Mouse (Mus musculus) CH12.LX (cell line): ENCODE results near the gene Rps6kb2. TPM values are rescaled to one million over a fixed set of nuclear protein-coding genes. Genes with fewer than 3 reads are reported as not detected.

Source experiments
- DNase-seq: peaks from one replicate; pipeline ENCODE4 v3.0.0-alpha.2; 2013; ENCODE audit errors: extremely low read depth
- H3K27ac ChIP-seq: 2 replicates; pipeline ENCODE4 v1.5.1; 2012; ENCODE audit warnings: low read depth, mild to moderate bottlenecking, control low read depth, moderate library complexity; ENCODE audit not compliant: insufficient read depth
- H3K27me3 ChIP-seq: replicated peaks from 2 replicates; pipeline ENCODE3; 2012; ENCODE audit warnings: inconsistent platforms
- H3K36me3 ChIP-seq, 2 experiments: replicated peaks in 1 of 2; 2 replicates each; pipeline versions ENCODE3 to v1.6.1; 2012; ENCODE audit warnings: inconsistent platforms in 1 of 2, low read length in 1 of 2, mild to moderate bottlenecking in 1 of 2, mixed read lengths in 1 of 2, moderate library complexity in 1 of 2; ENCODE audit not compliant: control insufficient read depth in 1 of 2, insufficient read depth in 1 of 2
- H3K4me1 ChIP-seq, 2 experiments: 2 replicates each; pipeline ENCODE4 v1.6.1; 2012; ENCODE audit warnings: inconsistent platforms in 1 of 2, moderate library complexity in 1 of 2; ENCODE audit not compliant: insufficient read depth in 2 of 2, control insufficient read depth in 1 of 2
- H3K4me2 ChIP-seq: 2 replicates; pipeline ENCODE4 v1.6.1; 2012; ENCODE audit warnings: low read depth, mild to moderate bottlenecking, control low read depth; ENCODE audit not compliant: poor library complexity, insufficient read depth, severe bottlenecking
- H3K4me3 ChIP-seq, 3 experiments: fragments of 150-350 bp in 1 of 3; sonication (generic) in 1 of 3; replicated peaks in 1 of 3; 2 replicates each; pipeline versions ENCODE3 to v1.5.1; 2011 to 2012; ENCODE audit warnings: low read depth in 2 of 3, low read length in 2 of 3, mild to moderate bottlenecking in 2 of 3, moderate library complexity in 2 of 3, control low read depth in 1 of 3, improper control_type of control experiment in 1 of 3, inconsistent platforms in 1 of 3, mixed read lengths in 1 of 3; ENCODE audit not compliant: poor library complexity in 1 of 3
- H3K79me2 ChIP-seq: replicated peaks from 2 replicates; pipeline ENCODE4 v1.6.1; 2012; ENCODE audit warnings: mild to moderate bottlenecking, moderate library complexity; ENCODE audit not compliant: control insufficient read depth, poor library complexity, insufficient read depth, severe bottlenecking; ENCODE audit errors: extremely low read depth
- H3K9ac ChIP-seq: 2 replicates; pipeline ENCODE4 v1.6.1; 2012; ENCODE audit warnings: low read depth, mild to moderate bottlenecking, control low read depth, moderate library complexity; ENCODE audit not compliant: insufficient read depth
- H3K9me3 ChIP-seq: replicated peaks from 2 replicates; pipeline ENCODE3; 2012; ENCODE audit warnings: low read length, inconsistent platforms, mixed read lengths
- CHD1 ChIP-seq: IDR thresholded peaks from 2 replicates; pipeline ENCODE4 v1.6.1; 2012; ENCODE audit warnings: low read depth, low read length, improper control_type of control experiment, inconsistent platforms
- CTCF ChIP-seq, 2 experiments: IDR thresholded peaks in 1 of 2; conservative IDR thresholded peaks in 1 of 2; 2 replicates each; pipeline ENCODE4 v1.5.1; 2011 to 2012; ENCODE audit warnings: low read depth in 2 of 2, low read length in 2 of 2, improper control_type of control experiment in 1 of 2, inconsistent platforms in 1 of 2, mild to moderate bottlenecking in 1 of 2, moderate library complexity in 1 of 2
- ELF1 ChIP-seq: IDR thresholded peaks from 2 replicates; pipeline ENCODE4 v1.6.1; 2014; ENCODE audit warnings: low read depth, mild to moderate bottlenecking, inconsistent platforms, low read length, improper control_type of control experiment
- HCFC1 ChIP-seq: IDR thresholded peaks from 2 replicates; pipeline ENCODE4 v1.6.1; 2012; ENCODE audit warnings: low read depth, mild to moderate bottlenecking, inconsistent platforms, low read length, improper control_type of control experiment
- JUND ChIP-seq: conservative IDR thresholded peaks from 2 replicates; pipeline ENCODE4 v1.6.1; 2011; ENCODE audit warnings: low read depth, low read length, improper control_type of control experiment
- KAT2A ChIP-seq: IDR thresholded peaks from 2 replicates; pipeline ENCODE4 v1.6.1; 2012; ENCODE audit warnings: low read length, improper control_type of control experiment, inconsistent platforms; ENCODE audit not compliant: insufficient replicate concordance
- MAX ChIP-seq: IDR thresholded peaks from 2 replicates; pipeline ENCODE4 v1.6.1; 2011; ENCODE audit warnings: low read length, improper control_type of control experiment
- MAZ ChIP-seq: IDR thresholded peaks from 2 replicates; pipeline ENCODE4 v1.6.1; 2012; ENCODE audit warnings: low read depth, mild to moderate bottlenecking, inconsistent platforms, low read length, improper control_type of control experiment, moderate library complexity
- MEF2A ChIP-seq: IDR thresholded peaks from 2 replicates; pipeline ENCODE4 v1.6.1; 2014; ENCODE audit warnings: low read depth, mild to moderate bottlenecking, inconsistent platforms, low read length, improper control_type of control experiment, borderline replicate concordance
- MXI1 ChIP-seq: IDR thresholded peaks from 2 replicates; pipeline ENCODE4 v1.6.1; 2011; ENCODE audit warnings: mild to moderate bottlenecking, low read depth, low read length, improper control_type of control experiment
- NRF1 ChIP-seq: IDR thresholded peaks from 2 replicates; pipeline ENCODE4 v1.6.1; 2014; ENCODE audit warnings: low read depth, mild to moderate bottlenecking, inconsistent platforms, low read length, improper control_type of control experiment, moderate library complexity
- PAX5 ChIP-seq: IDR thresholded peaks from 2 replicates; pipeline ENCODE4 v1.6.1; 2012; ENCODE audit warnings: low read length, inconsistent platforms, mixed read lengths
- POLR2AphosphoS2 ChIP-seq: IDR thresholded peaks from 2 replicates; pipeline ENCODE4 v1.6.1; 2011; ENCODE audit warnings: low read depth, low read length, improper control_type of control experiment
- SIN3A ChIP-seq: IDR thresholded peaks from 2 replicates; pipeline ENCODE4 v1.6.1; 2012; ENCODE audit warnings: low read length, improper control_type of control experiment, inconsistent platforms
- TCF12 ChIP-seq: IDR thresholded peaks from 2 replicates; pipeline ENCODE4 v1.6.1; 2014; ENCODE audit warnings: low read depth, mild to moderate bottlenecking, inconsistent platforms, low read length, improper control_type of control experiment
- UBTF ChIP-seq: IDR thresholded peaks from 2 replicates; pipeline ENCODE4 v1.6.1; 2012; ENCODE audit warnings: low read depth, mild to moderate bottlenecking, inconsistent platforms, low read length, improper control_type of control experiment, moderate library complexity
- USF2 ChIP-seq: conservative IDR thresholded peaks from 2 replicates; pipeline ENCODE4 v1.6.1; 2011; ENCODE audit warnings: low read depth, low read length, improper control_type of control experiment
- ZC3H11A ChIP-seq: IDR thresholded peaks from 2 replicates; pipeline ENCODE4 v1.6.1; 2012; ENCODE audit warnings: low read depth, mild to moderate bottlenecking, inconsistent platforms, low read length, improper control_type of control experiment
- ZKSCAN1 ChIP-seq: IDR thresholded peaks from 2 replicates; pipeline ENCODE4 v1.6.1; 2012; ENCODE audit warnings: low read depth, inconsistent platforms, low read length, improper control_type of control experiment, borderline replicate concordance
- ZMIZ1 ChIP-seq: IDR thresholded peaks from 2 replicates; pipeline ENCODE4 v1.6.1; 2012; ENCODE audit warnings: low read depth, mild to moderate bottlenecking, inconsistent platforms, low read length, improper control_type of control experiment
- dilution Hi-C: fragments of 300-500 bp; cut with MboI; formaldehyde crosslinking; loops from 2 replicates; pipeline ENCODE4 v1.14.3; 2020; ENCODE audit warnings: low sequenced_read_pairs; ENCODE audit not compliant: extremely low pct_unique_long_range_greater_than_20kb, extremely low pct_ligation_motif_present
- in situ Hi-C: fragments of 300-500 bp; cut with MboI; formaldehyde crosslinking; loops from 3 replicates; pipeline ENCODE4 v1.14.3; 2019; ENCODE audit warnings: low sequenced_read_pairs, low pct_ligation_motif_present, low pct_unique_long_range_greater_than_20kb, mixed read lengths
- polyA plus RNA-seq: library from polyadenylated mRNA; unstranded; fragments of >175 nt; gene quantifications from 2 replicates; pipeline ENCODE4 v1.2.1, GENCODE M21; 2012; ENCODE audit warnings: low read depth; ENCODE audit not compliant: insufficient read length
- total RNA-seq, 2 experiments: library from RNA; depleted of rRNA; stranded (reverse); fragments of 300-350 nt in 1 of 2; fragments of >200 nt in 1 of 2; gene quantifications; 2 replicates each; pipeline ENCODE4 v1.2.3; 2012 to 2014

The Rps6kb2 gene
- total and polyA plus RNA-seq, 3 experiments = 9.7 to 26.6 (median 20.7) TPM

DNA sequence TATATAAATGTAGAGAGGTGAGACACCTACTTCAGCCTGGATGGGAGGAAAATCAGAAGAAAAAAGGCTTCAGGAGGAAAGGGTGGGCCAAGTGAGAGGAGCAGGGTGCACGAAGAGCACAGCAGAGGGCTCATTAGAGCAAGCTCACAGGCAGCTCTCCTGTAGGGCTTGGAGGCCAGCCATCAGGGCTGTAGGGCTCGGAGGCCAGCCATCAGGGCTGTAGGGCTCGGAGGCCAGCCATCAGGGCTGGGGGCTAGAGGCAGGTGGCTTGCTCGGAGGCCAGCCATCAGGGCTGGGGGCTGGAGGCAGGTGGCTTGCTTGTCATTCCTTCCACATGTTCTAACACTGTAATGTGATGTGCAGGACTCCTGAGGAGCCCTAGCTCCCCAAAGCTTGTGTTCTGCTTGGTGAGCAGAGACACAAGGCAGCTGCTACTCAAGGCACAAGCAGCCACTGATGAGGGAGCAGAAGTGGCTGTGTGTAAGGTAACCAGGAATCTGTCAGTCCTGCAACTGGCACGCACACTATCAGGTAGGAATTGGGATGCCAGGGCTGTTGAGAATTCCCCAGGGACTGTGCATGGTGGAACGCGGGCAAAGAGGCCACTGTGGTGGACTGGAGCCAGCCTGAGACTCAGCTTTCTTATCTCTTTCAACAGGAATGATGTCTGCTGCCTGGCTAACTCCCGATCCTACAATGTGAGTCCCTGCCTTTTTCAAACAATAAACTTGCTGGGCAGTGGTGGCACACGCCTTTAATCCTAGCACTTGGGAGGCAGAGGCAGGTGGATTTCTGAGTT is 3.7 kb upstream of the Rps6kb2 start:
- dilution Hi-C loops (no loop called here), in situ Hi-C loops (no loop called here)
- no peaks in the 10 kb centered on the region for H3K27me3 ChIP-seq
- peaks cover 10% of the 10 kb centered on the region for H3K79me2 ChIP-seq
- no peak for DNase-seq
- no peak overlapping the region for H3K27ac ChIP-seq
- H3K4me1 ChIP-seq = peaks cover 17 to 55% of the 10 kb centered on the region in 2 experiments
- no peak overlapping the region for H3K4me3 ChIP-seq
- no peak overlapping the region for H3K4me2 ChIP-seq
- peaks cover 2% of the 10 kb centered on the region for H3K9me3 ChIP-seq
- no peak for TF ChIP-seq ZC3H11A
- TF ChIP-seq MAZ = no peak
- TF ChIP-seq MAX = no peak
- no peak for TF ChIP-seq UBTF
- TF ChIP-seq MEF2A = no peak
- TF ChIP-seq ELF1 = no peak
- TF ChIP-seq CHD1 = no peak
- TF ChIP-seq ZMIZ1 = no peak
- no peak for TF ChIP-seq TCF12
- no peak for TF ChIP-seq HCFC1
- TF ChIP-seq JUND = no peak
- no peak for TF ChIP-seq POLR2AphosphoS2
- no peak for TF ChIP-seq SIN3A
- TF ChIP-seq KAT2A = no peak
- no peak for TF ChIP-seq ZKSCAN1
- H3K36me3 ChIP-seq = peaks cover 2 to 20% of the 10 kb centered on the region in 2 experiments
- no peak overlapping the region for H3K9ac ChIP-seq

DNA sequence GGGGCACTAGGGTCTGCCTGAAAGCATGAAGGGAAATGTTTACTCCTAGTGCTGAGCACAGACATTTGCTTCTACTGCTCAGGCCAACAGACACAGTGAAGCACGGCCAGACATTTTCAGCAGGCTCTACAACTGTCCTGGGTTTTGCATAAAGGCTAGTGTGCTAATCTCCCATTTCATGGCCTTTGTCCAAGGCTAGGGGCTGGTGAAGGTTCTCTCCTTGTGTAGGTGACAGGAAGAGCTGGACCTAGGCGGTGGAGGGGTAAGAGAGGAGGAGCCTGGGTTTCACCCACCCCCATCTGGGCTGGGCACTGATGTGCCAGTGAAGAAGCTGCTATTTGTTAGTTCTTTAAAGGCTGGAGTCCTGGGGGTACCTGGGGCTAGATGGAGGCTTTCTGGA is 1.6 kb upstream of the Rps6kb2 start:
- in situ Hi-C loops (no loop called here), dilution Hi-C loops (no loop called here)
- TF ChIP-seq JUND (no peak), CTCF (conservative IDR thresholded peaks at IDR 0.05 in 1 of 2, IDR thresholded peaks at IDR 0.05 in 1 of 2; ENCODE audit: low read depth in 2 of 2, low read length in 2 of 2) (no peak), PAX5 (no peak), NRF1 (no peak), MXI1 (no peak), ZC3H11A (no peak), USF2 (no peak), TCF12 (no peak), MAX (no peak)
- Histone ChIP-seq H3K9ac (no peak overlapping the region), H3K9me3 (peaks cover 2% of the 10 kb centered on the region), H3K4me1 (peaks cover 11 to 37% of the 10 kb centered on the region in 2 experiments), H3K4me2 (no peak overlapping the region), H3K27ac (no peak overlapping the region), H3K27me3 (no peaks in the 10 kb centered on the region), H3K4me3 (no peak overlapping the region), H3K79me2 (peaks cover 10% of the 10 kb centered on the region), H3K36me3 (peaks cover 15 to 39% of the 10 kb centered on the region in 2 experiments)
- DNase-seq = no peak
